Mouse (Mus musculus) limb, embryonic 13.5 days (tissue): ENCODE data around the gene Wfdc9. TPM values are rescaled to one million over a fixed set of nuclear protein-coding genes. Genes with fewer than 3 reads are reported as not detected.
"Not testable (repeated sequence)": the region's sequence is repeated elsewhere in the genome, so short reads cannot be mapped to it uniquely, and the experiment has no call there.

ENCODE experiments used
- ATAC-seq: fragments of 200-750 bp; cut with Nextera tagmentation; 2 replicates; pipeline ENCODE4 v1.8.0; 2017; ENCODE audit warnings: low read depth, moderate number of reproducible peaks, moderate TSS enrichment; ENCODE audit not compliant: low FRiP score
- H3K27ac ChIP-seq: fragments of 300-500 bp; sonication (generic); 2 replicates; pipeline ENCODE4 v1.5.1; 2015; ENCODE audit warnings: inconsistent platforms, mild to moderate bottlenecking, moderate library complexity
- H3K27me3 ChIP-seq: fragments of 300-500 bp; sonication (generic); 2 replicates; pipeline ENCODE4 v1.6.1; 2015; ENCODE audit warnings: mild to moderate bottlenecking, inconsistent platforms
- H3K36me3 ChIP-seq: fragments of 300-500 bp; sonication (generic); 2 replicates; pipeline ENCODE4 v1.6.1; 2015; ENCODE audit warnings: inconsistent platforms, mild to moderate bottlenecking, moderate library complexity
- H3K4me1 ChIP-seq: fragments of 300-500 bp; sonication (generic); 2 replicates; pipeline ENCODE4 v1.6.1; 2015; ENCODE audit warnings: inconsistent platforms
- H3K4me2 ChIP-seq: fragments of 300-500 bp; sonication (generic); replicated peaks from 2 replicates; pipeline ENCODE4 v1.6.1; 2015; ENCODE audit warnings: inconsistent platforms, mild to moderate bottlenecking, moderate library complexity
- H3K4me3 ChIP-seq: fragments of 300-500 bp; sonication (generic); 2 replicates; pipeline ENCODE4 v1.5.1; 2015; ENCODE audit warnings: moderate library complexity, mild to moderate bottlenecking, inconsistent platforms
- H3K9ac ChIP-seq: fragments of 300-500 bp; sonication (generic); 2 replicates; pipeline ENCODE4 v1.6.1; 2015; ENCODE audit warnings: mild to moderate bottlenecking, inconsistent platforms
- H3K9me3 ChIP-seq: fragments of 300-500 bp; sonication (generic); 2 replicates; pipeline ENCODE4 v1.6.1; 2016; ENCODE audit warnings: inconsistent platforms
- WGBS: fragments of 180-500 bp; shearing (Covaris S2); methylation state at CpG from one replicate; pipeline ENCODE4 v1.1.7; 2015; 5-methylcytosine and 5-hydroxymethylcytosine counted together
- polyA plus RNA-seq: library from polyadenylated mRNA; unstranded; fragments of >200 nt; fragmentation: Nextera tagmentation; extraction: Ambion mirVana; gene quantifications from 2 replicates; pipeline ENCODE4 v1.2.1, GENCODE M21; 2015

Wfdc9 gene
- polyA plus RNA-seq, 1 experiment from 2014 or later, result not detected

DNA sequence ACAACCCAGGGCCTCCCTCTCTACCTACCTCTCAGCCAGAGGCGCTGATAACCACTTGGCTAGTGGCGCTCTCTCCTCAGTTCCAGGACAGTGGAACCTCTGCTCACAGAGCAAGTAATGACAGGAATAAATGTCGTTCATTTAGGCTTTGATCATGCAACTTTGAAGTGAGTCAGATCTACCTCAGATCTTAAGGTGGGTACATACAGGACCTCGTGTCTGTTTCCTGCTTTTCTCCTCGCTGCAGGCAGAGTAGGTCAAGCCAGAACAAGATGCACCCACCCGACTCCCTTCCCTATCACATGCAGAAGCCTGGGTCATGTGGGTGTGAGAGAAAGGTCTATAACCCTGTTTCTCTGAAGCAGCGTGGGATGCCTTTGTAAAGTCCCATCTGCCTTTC, 17.6 kb upstream of the Wfdc9 start, which contains the start of gene Wfdc11:
TSS of gene Wfdc11 (minus strand) at position 101 of the 400 bp plus-strand sequence.
- Histone ChIP-seq H3K9ac (no peak within 1 kb of the TSS), H3K36me3 (no peaks in the 10 kb centered on the region), H3K9me3 (no peaks in the 10 kb centered on the region), H3K27ac (no peak within 1 kb of the TSS), H3K4me1 (0 out of 2 replicates have a peak, but pooled peaks cover 5% of the 10 kb centered on the region), H3K27me3 (no peaks in the 10 kb centered on the region), H3K4me3 (no peak within 1 kb of the TSS), H3K4me2 (no peak within 1 kb of the TSS)
- WGBS, result 73% methylated on average over 7 of the region's 7 CpGs
- ATAC-seq, result no peak

DNA sequence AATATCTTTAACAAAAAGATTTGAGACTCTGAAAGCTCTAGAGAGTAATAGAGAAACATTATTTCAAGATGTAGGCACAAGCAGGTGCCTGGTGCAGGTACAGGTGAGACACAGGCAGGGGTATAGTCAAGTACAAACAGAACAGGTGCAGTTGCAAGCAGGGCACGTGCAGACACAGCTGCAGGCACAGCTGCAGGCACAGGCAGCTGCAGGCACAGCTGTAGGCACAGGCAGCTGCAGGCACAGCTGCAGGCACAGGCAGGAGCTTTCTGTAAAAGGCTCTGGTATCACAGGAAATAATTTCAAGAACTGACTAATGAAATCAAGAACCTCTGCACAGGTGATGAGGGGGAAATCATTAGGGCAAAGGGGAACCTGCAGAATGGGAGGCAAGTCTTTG, 14.6 kb upstream of the Wfdc9 start:
- Histone ChIP-seq H3K36me3 (no peaks in the 10 kb centered on the region), H3K4me3 (no peak overlapping the region), H3K4me2 (no peak overlapping the region), H3K27me3 (no peaks in the 10 kb centered on the region), H3K4me1 (no peaks in the 10 kb centered on the region), H3K9ac (no peak overlapping the region), H3K9me3 (no peaks in the 10 kb centered on the region), H3K27ac (no peak overlapping the region)
- no peak for ATAC-seq
- WGBS, result 26% methylated on average over 1 of the region's 1 CpGs

DNA sequence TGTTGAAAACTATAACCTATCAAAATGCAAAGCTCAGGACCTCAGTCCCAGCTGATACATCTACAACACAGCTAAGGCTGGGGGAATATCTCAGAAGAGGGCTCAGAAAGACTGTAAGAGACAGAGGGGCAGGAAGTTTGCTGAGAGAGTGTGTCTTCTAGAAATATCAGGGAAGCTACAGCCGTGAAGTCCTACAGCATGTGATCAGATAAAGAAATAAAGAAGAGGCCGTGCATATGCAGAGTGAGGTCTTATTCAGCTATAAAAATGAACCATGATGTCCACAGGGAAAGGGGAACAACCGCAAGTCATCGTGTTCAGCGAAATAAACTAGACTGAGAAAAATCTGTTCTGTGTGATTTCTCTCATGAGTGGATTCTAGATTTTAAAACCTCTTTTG, 13.9 kb upstream of the Wfdc9 start:
- Histone ChIP-seq H3K4me1 (no peaks in the 10 kb centered on the region), H3K27me3 (no peaks in the 10 kb centered on the region), H3K9me3 (no peaks in the 10 kb centered on the region), H3K27ac (no peak overlapping the region), H3K9ac (no peak overlapping the region), H3K36me3 (no peaks in the 10 kb centered on the region), H3K4me2 (no peak overlapping the region), H3K4me3 (no peak overlapping the region)
- ATAC-seq, result no peak
- WGBS, result 84% methylated on average over 5 of the region's 5 CpGs

- WGBS, result 88% methylated on average over 7 of the region's 7 CpGs
- H3K4me1 ChIP-seq, result no peaks in the 10 kb centered on the region
Observed at GRCm38 (mm10) chr2:164664851-164665250, 8.5 kb upstream of the Wfdc9 start.

GRCm38 (mm10) chr2:164655858-164656257, 525 bp downstream of the Wfdc9 start, which contains the start of gene Wfdc10:
Gene Wfdc10, plus strand, starts transcription at chr2:164656046.
- peaks cover 9% of the 10 kb centered on the region; the same call in 1 of the 2 replicates for H3K27me3 ChIP-seq
- no peak within 1 kb of the TSS for H3K27ac ChIP-seq
- no peaks in the 10 kb centered on the region for H3K4me1 ChIP-seq
- WGBS, result 19% methylated on average over 11 of the region's 11 CpGs
- no peak within 1 kb of the TSS for H3K9ac ChIP-seq
- no peaks in the 10 kb centered on the region for H3K36me3 ChIP-seq
- no peak within 1 kb of the TSS for H3K4me2 ChIP-seq
- H3K9me3 ChIP-seq, result no peaks in the 10 kb centered on the region
- no peak within 1 kb of the TSS for H3K4me3 ChIP-seq
- ATAC-seq, result no peak

More at GRCm38 (mm10) chr2:164664851-164665250, 8.5 kb upstream of the Wfdc9 start:
- Histone ChIP-seq H3K27me3 (no peaks in the 10 kb centered on the region), H3K27ac (no peak overlapping the region), H3K9ac (no peak overlapping the region), H3K9me3 (no peaks in the 10 kb centered on the region), H3K36me3 (no peaks in the 10 kb centered on the region), H3K4me2 (no peak overlapping the region), H3K4me3 (no peak overlapping the region)
- no peak for ATAC-seq

GRCm38 (mm10) chr2:164641881-164642673, 14.3 kb downstream of the Wfdc9 start:
- H3K27ac ChIP-seq, result no peak overlapping the region
- H3K4me1 ChIP-seq, result no peaks in the 10 kb centered on the region
- H3K36me3 ChIP-seq, result no peaks in the 10 kb centered on the region
- no peak overlapping the region for H3K4me2 ChIP-seq
- H3K9ac ChIP-seq, result no peak overlapping the region
- no peak for ATAC-seq
- WGBS, result 79% methylated on average over 13 of the region's 13 CpGs
- no peaks in the 10 kb centered on the region for H3K27me3 ChIP-seq
- H3K4me3 ChIP-seq, result no peak overlapping the region
- no peaks in the 10 kb centered on the region for H3K9me3 ChIP-seq

DNA sequence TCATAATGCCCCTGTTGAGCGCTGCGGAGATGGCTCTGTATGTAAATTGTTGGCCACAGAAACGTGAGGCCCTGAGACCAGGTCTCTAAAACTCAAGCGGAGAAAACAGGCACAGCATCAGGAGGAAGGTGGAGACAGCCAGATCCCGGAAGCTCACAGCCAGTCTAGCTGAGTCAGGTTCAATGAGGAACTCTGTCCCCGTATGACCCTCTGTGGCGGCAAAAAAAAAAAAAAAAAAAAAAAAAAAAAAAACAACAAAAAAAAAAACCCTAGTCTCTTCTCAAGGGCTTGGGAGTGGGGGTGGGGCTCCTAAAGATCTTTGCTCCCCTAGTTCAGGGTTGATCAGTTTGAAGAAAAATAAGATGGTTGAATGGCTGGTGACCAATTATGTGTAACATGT, 15.3 kb downstream of the Wfdc9 start:
- WGBS, result 65% methylated on average over 7 of the region's 7 CpGs
- Histone ChIP-seq H3K4me3 (no peak overlapping the region), H3K4me2 (no peak overlapping the region), H3K27me3 (no peaks in the 10 kb centered on the region), H3K36me3 (no peaks in the 10 kb centered on the region), H3K9me3 (no peaks in the 10 kb centered on the region), H3K27ac (no peak overlapping the region), H3K9ac (no peak overlapping the region), H3K4me1 (no peaks in the 10 kb centered on the region)
- no peak for ATAC-seq

DNA sequence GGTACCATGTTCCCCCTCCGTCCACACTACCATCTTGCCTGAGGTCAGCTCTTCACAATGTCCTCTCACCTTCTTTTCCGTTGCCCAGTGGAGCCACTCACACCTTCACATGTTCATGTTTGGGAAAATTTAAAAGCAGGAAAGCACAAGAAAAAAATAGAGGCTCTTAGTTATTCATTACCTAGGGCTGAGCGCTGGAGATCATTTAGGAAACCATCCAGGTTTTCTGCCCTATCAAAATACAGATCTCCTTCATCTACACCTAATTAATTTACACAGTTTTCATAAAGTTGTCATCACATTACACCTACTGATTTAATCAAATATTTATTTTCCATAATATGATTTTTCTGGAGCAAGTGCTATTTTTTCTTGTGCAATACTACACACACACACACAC, 17.7 kb downstream of the Wfdc9 start, which contains the start of gene Wfdc16:
TSS of gene Wfdc16 (minus strand) at position 101 of the 400 bp plus-strand sequence.
- no peak within 1 kb of the TSS for H3K4me2 ChIP-seq
- no peak within 1 kb of the TSS for H3K4me3 ChIP-seq
- H3K27me3 ChIP-seq, result no peaks in the 10 kb centered on the region
- no peaks in the 10 kb centered on the region for H3K36me3 ChIP-seq
- ATAC-seq, result no peak
- H3K27ac ChIP-seq, result no peak within 1 kb of the TSS
- 87% methylated on average over 3 of the region's 3 CpGs for WGBS
- no peaks in the 10 kb centered on the region for H3K4me1 ChIP-seq
- H3K9me3 ChIP-seq, result no peaks in the 10 kb centered on the region
- H3K9ac ChIP-seq, result no peak within 1 kb of the TSS

GRCm38 (mm10) chr2:164635266-164635665, 21.1 kb downstream of the Wfdc9 start:
- Histone ChIP-seq H3K9me3 (no peaks in the 10 kb centered on the region), H3K4me1 (no peaks in the 10 kb centered on the region), H3K9ac (no peak overlapping the region), H3K27ac (no peak overlapping the region), H3K4me2 (no peak overlapping the region), H3K4me3 (no peak overlapping the region), H3K27me3 (no peaks in the 10 kb centered on the region), H3K36me3 (no peaks in the 10 kb centered on the region)
- ATAC-seq, result no peak
- 76% methylated on average over 9 of the region's 9 CpGs for WGBS

- no peak overlapping the region for H3K4me3 ChIP-seq
- no peaks in the 10 kb centered on the region for H3K27me3 ChIP-seq
- H3K4me1 ChIP-seq, result no peaks in the 10 kb centered on the region
- no peak overlapping the region for H3K4me2 ChIP-seq
- no peak for ATAC-seq
- H3K36me3 ChIP-seq, result no peaks in the 10 kb centered on the region
- no peak overlapping the region for H3K27ac ChIP-seq
- 79% methylated on average over 4 of the region's 4 CpGs for WGBS
- H3K9ac ChIP-seq, result no peak overlapping the region
- no peaks in the 10 kb centered on the region for H3K9me3 ChIP-seq
Observed at GRCm38 (mm10) chr2:164621775-164622174, 34.6 kb downstream of the Wfdc9 start.

GRCm38 (mm10) chr2:164619050-164619449, 37.3 kb downstream of the Wfdc9 start:
- Histone ChIP-seq H3K4me2 (no peak overlapping the region), H3K36me3 (no peaks in the 10 kb centered on the region), H3K27ac (no peak overlapping the region), H3K27me3 (no peaks in the 10 kb centered on the region), H3K9me3 (no peaks in the 10 kb centered on the region), H3K9ac (no peak overlapping the region), H3K4me3 (no peak overlapping the region), H3K4me1 (no peaks in the 10 kb centered on the region)
- ATAC-seq, result no peak
- WGBS, result 76% methylated on average over 5 of the region's 5 CpGs

GRCm38 (mm10) chr2:164615386-164615785, 41.0 kb downstream of the Wfdc9 start:
- no peaks in the 10 kb centered on the region for H3K4me1 ChIP-seq
- no peaks in the 10 kb centered on the region for H3K27me3 ChIP-seq
- 89% methylated on average over 3 of the region's 3 CpGs for WGBS
- no peak overlapping the region for H3K4me3 ChIP-seq
- ATAC-seq, result no peak; the same call in 1 of the 2 replicates
- H3K9me3 ChIP-seq, result no peaks in the 10 kb centered on the region
- no peak overlapping the region for H3K9ac ChIP-seq
- H3K4me2 ChIP-seq, result no peak overlapping the region
- no peaks in the 10 kb centered on the region for H3K36me3 ChIP-seq
- no peak overlapping the region for H3K27ac ChIP-seq

GRCm38 (mm10) chr2:164613471-164613870, 42.9 kb downstream of the Wfdc9 start, which contains the start of the genes Wfdc6b and Wfdc8:
Gene Wfdc6b, plus strand, starts transcription at chr2:164613522.
Gene Wfdc8, minus strand, starts transcription at chr2:164613626.
- WGBS, result 61% methylated on average over 8 of the region's 8 CpGs
- H3K27me3 ChIP-seq, H3K4me1 ChIP-seq, ATAC-seq, H3K27ac ChIP-seq, H3K9me3 ChIP-seq, H3K36me3 ChIP-seq, H3K4me3 ChIP-seq, H3K9ac ChIP-seq, H3K4me2 ChIP-seq: not testable (repeated sequence)
